Mouse (Mus musculus) lung, adult 2 months (tissue): ENCODE data around the gene Fabp3.

ENCODE experiments used
- CTCF ChIP-seq: fragments of 200-500 bp; IDR thresholded peaks from 2 replicates; pipeline ENCODE4 v1.5.1; 2011; ENCODE audit warnings: mild to moderate bottlenecking, low read length, control low read depth; ENCODE audit not compliant: insufficient read depth
- POLR2A ChIP-seq: fragments of 200-500 bp; IDR thresholded peaks from 2 replicates; pipeline ENCODE4 v1.6.1; 2011; ENCODE audit warnings: low read depth, mild to moderate bottlenecking, control low read depth, low read length, borderline replicate concordance; ENCODE audit errors: extremely low read depth

GRCm38 (mm10) chr4:130312526-130312925 is 4.1 kb downstream of the Fabp3 start:
- TF ChIP-seq POLR2A (no peak), CTCF (no peak)
